Mouse (Mus musculus) urinary bladder, postnatal 36 days (tissue): Measurements from ENCODE around the gene Stard9.

ENCODE experiments used
- DNase-seq, 2 experiments: peaks; one replicate each; pipeline ENCODE4 v3.0.0; 2022; ENCODE audit warnings: low spot score in 2 of 2, mixed read lengths in 1 of 2

The Stard9 gene

DNA sequence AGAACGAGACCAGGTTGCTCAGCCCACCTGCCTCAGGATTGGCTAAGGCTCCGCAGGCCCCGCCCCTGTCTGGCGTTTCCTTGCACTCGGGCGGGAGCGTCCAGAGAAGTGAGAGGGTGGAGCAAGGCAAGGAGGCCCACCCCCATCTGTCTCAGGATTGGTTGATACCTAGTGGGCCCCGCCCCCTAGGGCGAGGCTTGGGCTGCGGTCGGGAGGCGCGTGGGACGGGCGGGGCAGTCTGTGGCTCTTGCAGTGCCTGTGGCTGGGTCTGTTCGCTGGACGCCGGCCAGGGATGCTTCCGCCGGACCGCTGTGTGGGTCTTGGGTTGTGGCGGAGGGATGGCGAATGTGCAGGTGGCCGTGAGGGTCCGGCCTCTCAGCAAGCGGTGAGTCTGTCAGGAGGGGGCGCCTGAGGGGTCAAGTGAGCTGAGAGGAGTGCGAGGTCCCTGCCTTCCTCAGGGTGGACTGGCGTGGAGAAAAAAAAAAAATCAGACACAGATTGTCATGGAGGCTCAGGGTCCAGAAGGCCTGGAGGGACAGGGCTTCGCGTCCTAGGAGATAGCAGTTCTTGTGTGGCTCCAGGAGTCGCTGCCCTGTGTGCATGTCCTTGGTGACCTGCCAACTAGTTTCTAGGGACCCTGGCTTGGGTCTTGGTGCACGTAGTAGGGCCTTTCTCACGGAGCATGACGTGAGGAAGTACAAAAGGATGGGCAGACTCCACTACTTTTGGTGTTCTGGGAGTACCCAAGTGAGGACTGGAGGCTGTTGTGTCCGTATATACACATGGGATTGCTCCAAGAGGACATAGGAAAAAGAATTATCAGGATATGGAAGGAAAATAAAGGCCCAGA lies at the start of gene Stard9:
TSS of gene Stard9 (plus strand) at position 236 of the 850 bp plus-strand sequence.
- DNase-seq, result peak; percentile 96 to 98

DNA sequence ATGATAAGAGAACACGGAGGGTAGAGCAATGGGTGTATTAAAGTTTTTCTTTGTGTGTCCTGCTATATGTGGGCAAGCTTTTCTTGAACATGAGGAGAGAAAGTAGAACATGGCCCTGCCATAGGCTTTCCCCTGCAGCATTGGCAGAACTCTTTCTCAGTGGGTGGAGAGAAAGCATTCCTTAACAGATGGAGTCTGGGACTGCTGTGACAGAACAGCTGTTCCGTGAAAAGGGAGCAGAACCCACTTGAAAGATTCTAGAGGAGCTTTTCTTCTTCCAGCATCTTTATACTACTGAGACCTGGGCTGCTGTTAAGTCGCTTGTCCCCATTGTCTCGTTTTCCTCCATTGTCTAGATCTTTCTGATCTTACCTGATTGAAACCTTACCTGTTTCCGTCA lies 39.2 kb upstream of the Stard9 start:
- DNase-seq, result no peak

DNA sequence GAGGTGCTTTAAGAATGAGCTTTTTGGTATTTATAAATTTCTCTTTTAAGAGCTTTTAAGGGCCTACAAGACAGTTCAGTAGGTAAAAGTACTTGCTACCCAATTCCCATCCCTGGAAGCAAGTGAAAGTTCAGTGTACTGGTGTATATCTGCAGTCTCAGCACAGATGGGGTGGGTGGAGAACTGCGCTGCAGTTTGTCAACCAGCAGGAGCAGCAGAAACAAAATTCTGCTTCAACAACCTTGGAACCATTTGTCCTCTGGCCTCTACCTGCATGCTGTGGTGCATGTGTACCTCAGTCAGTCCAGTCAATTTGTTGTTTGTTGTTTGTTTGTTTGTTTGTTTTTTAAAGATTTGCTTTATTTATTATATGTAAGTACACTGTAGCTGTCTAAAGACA lies 36.7 kb upstream of the Stard9 start:
- DNase-seq, result no peak

DNA sequence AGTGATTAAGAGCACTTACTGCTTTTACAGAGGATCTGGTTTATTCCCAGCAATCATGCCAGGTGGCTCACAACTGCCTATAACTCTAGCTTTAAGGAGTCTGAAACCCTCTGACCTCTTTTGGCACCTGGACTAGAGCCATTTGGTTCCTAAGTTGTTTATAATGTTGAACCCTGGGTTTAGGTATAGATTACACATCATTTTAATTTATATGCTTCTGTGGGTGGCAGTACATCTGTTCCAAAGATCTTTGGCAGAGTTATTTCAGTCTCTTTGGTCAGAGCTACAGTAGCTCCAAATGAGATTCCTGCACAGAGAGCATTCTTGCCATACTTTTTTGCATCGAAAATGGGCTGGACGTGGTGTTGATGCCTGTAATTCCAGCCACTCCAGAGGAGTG lies 31.2 kb upstream of the Stard9 start:
- DNase-seq, result no peak

DNA sequence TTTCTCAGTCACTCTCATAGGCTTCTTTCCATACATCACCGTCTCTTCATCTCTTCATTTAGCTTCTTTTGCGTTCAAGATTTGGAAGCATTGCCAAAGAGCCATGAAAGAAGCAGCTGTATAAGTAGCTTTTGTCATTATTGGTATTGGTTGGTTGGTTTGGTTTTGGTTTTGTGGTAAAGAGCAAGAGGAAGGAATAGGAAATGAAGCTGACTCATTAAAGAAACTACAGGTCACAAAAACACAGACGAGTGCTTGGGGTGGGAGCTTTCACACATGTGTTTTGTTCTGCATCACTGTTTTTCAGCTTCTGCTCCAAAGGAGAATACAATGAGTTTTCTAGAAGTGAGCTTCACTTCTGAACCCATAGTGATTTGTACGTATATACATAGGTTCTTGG lies 29.4 kb upstream of the Stard9 start:
- no peak for DNase-seq

DNA sequence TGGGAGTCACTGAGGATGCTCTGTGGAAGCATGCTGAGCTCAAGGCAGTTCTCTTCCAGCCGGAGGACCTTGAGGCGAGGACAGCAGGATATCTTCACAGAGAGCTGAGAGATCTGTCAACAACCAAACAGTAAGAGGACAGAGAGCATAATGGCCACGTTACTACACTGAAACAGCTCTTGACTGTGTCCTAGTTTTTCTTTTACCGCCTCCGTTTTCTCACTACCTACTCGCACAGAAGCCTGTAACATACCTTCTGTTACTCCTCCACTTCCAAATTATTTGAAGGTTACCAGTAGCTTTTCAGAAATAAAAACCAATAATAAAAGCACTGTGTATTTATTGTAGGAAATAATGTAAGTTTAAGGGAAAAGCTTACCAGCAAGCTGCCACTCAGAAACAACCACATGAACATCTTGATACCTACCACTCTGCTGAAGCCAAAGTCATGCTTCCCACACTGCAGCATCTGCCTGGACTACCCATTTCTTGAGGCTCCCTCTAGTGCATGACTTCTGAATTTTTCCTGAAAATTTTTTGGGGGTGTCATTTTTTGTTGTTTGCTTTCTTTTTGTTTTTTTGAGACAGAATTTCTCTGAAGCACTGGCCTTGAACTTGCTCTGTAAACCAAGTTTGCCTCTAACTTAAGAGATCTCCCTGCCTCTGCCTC lies 22.8 kb upstream of the Stard9 start:
- DNase-seq, result no peak

DNA sequence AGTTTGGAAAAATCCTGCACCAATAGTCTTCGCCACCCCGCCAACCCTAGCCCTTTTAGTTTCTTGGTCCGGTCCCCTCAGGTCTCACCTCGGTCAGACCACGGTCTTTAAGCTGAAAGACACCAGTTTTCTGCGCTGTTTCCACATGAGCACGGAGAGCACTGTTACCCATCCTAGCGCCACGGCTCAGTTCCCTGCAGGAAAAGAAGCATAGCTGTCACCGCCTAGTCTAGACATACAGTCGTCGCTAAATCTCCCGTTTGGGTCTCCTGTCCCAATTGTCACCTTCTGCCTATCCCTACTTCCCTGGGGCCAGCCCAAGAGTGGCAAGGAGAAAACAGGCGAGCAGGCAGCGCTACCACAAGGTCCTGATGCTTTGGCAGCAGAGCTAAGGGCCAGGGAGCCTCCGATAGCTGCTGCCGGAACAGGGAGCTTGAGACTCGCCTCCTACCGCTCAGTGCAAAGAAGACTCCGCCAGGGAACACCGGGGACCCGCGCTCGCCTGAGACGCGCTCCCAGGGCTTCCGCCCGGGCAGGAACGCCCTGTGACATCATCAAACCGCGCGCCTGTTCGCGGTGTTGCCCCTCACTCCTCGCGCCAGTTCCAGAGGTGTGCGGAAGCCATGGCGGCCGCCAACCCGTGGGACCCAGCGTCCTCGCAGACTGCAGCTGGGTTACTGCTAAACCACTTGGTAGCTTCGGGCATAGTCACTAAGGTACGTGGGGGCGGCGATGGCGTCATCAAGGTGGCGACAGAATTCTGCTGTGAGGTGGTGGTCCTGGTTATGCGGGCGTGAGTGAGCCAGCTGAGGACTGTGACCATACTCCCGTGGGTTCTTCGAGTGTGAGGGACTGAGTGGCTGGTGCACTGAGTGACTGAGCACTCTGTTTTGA lies 19.8 kb upstream of the Stard9 start, which contains the start of the genes Haus2 and Lrrc57:
TSS of gene Haus2 (plus strand) at position 554 of the 894 bp plus-strand sequence.
TSS of gene Lrrc57 (minus strand) at position 691 of the 894 bp plus-strand sequence.
- DNase-seq, result peak; percentile 86 to 88

DNA sequence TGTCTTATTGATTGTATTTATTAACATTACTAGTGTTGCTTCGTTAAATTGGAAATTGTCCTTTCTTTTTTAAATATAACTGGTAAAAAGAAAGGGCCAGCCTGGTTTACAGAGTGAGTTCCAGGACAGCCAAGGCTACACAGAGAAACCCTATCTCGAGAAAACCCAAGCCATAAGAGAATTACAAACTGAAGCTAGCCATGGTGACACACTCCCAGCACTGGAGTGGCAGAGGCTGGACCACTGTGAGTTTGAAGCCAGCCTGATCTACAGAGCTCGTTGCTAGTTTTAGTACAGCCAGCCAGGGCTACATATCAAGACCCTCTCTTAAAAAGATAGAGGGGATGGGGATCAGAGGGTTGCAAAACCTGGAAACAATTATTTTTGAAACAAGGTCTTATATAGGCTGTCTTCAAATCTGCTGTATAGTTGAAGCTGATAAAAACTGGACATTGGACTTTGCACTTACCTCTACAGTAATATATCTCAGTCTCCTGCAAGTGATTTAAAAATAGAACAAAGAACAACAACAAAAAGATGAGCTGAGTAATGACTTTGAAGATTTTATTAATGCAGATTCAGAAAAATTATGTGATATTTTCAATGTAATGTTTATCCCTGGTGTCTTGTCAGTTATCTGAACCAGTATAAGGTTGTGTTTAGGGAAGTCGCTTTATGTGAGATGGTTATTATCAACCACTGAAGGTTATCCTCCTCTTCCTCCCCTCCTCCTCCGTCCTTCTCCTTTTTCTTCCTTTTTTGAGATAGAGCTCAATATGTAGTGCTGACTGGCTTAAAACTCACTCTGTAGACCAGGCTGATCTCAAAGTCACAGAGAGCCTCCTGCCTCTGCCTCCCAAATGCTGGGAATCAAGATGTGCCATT lies 12.4 kb upstream of the Stard9 start:
- DNase-seq, result no peak

DNA sequence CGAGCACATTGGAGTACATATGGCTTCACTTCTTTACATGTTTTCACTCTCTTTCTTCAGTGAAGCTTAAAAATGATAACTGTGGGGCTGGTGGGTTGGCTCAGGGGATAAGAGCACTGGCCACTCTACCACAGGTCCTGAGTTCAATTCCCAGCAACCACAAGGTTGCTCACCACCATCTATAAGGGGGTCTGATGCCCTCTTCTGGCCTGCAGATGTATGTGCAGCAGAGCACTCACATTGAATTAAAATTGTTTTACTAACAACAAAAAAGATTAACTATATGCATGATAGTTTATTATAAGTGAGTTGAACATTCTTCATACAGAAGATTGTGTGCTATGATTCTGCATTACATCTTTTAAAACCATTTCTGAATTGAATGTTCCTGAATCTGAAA lies 9.4 kb upstream of the Stard9 start:
- DNase-seq, result no peak

DNA sequence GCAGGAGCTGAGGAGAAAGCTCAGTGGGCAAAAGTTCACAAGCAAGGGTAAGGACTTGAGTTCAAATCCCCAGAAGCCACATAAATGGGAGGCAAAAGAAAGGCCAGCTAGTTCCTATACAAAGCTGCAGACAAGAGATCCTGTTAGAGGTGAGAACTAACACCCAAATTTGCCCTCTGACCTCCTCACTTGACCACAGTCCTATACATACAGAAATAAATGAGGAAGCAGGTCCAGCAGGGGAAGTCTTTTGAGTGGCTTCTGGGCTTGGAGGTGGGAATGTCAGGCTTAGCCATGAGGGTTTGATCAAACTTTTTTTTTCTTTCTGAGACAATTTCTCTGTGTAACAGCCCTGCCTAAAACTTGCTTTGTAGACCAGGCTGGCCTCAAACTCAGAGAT lies 6.0 kb upstream of the Stard9 start:
- DNase-seq, result no peak

DNA sequence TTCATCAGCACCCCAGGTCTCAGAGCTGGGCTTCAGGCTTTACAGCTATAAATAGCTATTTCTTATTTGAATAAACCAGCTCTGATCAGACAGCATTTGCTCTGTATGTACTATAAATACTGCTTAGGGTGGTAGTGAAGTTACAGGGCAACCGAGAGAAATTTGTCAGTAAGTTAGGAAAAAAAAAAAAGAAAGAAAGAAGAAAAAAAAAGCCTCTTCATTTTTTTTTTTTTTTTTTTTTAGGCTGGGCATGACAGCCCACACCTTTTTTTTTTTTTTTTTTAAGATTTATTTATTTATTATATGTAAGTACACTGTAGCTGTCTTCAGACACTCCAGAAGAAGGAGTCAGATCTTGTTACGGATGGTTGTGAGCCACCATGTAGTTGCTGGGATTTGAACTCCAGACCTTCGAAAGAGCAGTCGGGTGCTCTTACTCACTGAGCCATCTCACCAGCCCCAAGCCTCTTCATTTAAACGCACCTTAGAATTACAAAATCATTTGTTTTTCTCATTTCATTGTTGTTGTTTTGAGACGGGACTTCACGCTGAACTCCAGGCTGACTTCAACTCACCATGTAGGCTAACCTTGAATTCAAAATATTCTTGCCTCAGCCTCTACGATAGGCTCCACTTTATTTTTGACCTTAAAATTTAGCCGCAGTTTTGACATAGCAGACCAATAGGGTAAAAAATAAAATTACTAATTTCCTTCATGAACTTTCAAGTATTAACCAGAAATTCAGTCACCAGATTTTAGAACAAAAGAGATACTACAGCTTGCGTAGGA lies 650 bp upstream of the Stard9 start:
- no peak for DNase-seq

DNA sequence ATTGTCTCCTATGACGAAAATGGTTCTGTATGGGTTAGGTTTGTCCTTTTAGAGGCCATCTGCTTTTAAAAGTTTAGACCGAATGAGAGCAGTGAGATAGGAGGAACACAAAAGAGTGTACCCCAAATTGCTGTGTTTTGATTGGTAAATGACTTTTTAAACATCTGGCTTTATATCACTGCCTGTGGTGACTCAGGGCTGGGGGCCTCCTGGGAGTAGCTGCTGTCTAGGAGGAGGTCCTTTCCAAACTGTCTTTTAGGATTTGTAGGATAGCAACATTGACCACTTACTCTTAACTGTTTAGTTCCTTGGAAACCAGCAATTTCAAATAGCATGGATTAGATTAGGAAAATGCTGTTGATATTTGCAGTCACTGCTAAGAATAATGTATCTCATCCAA lies 1.3 kb downstream of the Stard9 start:
- no peak for DNase-seq

DNA sequence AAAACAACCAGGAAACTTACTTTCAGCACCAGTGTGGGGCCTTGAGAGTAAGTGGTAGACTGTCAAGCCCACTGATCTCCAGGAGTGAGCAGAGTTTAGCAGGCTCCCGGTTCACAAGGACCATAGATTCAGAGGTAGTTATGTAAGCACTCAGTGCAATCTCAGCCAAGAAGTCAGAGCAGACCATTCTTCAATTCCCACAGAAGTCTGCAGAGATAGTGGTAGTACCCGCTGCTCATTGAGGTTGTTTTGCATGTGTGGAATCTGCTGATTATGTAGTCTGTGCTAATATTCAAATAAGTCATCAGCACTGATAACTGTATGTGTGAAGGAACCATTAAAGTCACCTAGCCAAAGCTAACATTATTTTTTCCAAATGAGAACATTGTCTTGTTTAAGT lies 1.7 kb downstream of the Stard9 start:
- no peak for DNase-seq

DNA sequence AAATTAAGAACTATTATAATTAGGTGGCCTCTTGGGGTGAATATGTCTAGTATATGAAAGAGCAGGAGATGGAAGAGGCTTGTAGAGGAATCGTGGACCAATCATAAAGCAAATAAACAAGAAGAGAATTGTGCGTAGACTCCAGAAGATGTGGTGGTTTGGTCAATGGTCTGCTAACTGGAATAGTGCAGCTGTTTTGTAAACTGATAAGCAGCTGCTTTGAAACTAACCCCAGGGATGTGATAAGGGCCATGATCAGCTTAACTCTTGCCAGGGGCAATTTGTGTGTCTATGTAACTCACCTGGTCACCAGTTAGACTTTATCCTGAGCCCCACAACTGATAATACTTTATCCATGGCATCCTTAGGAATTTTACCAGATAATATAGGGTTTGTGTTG lies 2.6 kb downstream of the Stard9 start:
- no peak for DNase-seq

DNA sequence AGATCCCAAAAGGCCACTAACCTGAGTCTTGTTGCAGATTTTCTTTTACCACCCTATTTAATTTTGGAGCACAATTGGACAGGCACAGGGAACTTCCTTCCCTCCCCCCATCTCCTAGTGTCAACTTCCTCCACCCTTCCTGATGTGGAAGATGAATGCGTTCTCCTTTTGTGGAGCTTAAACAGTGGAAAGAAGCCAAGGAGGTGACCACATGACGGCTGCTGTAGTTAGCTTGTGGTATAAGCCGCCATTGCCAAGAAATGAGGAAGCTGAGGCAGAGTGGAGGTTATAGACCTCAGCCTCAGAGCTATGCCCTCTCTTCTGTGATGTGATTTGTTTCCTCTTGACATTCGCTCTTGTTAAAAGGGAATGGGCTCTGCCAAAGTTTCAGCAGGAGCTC lies 3.0 kb downstream of the Stard9 start:
- DNase-seq, result peak in 1 of 2 experiments; percentile 7

DNA sequence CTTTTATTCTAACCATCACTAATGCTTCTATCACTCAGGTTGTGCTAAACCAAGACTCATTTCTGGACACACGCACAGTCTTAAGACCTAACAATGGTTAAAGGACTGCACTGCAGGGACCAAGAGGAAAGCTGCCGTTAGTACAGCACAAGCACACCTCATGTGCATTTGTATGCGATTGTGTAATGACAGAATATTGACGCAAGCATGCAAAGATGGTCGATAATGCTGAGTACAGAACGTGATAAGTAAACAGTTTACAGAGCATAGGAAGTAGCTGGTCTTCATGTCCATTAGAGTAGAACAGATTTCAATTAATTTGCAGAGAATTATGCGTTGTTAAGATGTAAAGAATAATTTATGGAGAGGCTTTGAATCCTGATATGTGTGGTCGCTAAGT lies 11.9 kb downstream of the Stard9 start:
- no peak for DNase-seq

DNA sequence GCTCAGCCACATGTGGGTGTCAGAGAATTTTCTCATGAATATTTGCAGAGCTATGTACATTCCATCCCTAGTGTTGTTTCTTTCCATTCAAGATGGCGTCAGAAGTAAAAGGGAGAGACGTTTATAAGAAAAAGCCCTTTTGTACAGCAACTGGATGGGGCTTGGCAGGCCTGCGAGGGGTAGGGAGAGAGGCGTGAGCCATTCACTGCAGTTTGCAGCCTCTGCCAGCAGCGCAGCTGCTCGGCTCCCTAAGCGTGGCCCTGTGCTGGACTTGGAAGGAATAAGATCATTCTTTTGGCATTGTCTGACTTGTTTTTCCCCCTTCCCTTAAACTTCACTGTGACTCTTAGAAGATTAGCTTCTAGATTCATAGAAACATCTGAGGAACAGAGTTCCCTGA lies 14.9 kb downstream of the Stard9 start:
- DNase-seq, result peak in 1 of 2 experiments; percentile 55

DNA sequence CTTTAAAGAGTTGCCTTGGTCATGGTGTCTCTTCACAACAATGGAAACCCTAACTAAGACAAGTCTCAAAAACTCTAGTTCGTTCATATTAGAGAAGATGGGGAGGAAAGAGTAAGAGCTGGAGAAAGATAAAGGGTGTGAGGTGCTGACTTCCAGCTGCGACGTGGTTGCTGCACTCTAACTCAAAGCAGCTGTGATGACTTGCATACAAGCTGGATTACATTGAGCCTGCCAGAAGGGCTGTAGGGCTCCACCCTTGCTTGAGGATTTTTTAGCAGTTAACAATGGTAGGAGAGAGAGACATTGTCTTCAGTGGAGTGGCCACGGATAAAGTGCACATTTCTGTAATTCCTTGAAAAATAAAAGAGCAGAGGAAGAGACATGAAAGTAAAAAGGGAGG lies 17.9 kb downstream of the Stard9 start:
- peak in 1 of 2 experiments; percentile 24 for DNase-seq

DNA sequence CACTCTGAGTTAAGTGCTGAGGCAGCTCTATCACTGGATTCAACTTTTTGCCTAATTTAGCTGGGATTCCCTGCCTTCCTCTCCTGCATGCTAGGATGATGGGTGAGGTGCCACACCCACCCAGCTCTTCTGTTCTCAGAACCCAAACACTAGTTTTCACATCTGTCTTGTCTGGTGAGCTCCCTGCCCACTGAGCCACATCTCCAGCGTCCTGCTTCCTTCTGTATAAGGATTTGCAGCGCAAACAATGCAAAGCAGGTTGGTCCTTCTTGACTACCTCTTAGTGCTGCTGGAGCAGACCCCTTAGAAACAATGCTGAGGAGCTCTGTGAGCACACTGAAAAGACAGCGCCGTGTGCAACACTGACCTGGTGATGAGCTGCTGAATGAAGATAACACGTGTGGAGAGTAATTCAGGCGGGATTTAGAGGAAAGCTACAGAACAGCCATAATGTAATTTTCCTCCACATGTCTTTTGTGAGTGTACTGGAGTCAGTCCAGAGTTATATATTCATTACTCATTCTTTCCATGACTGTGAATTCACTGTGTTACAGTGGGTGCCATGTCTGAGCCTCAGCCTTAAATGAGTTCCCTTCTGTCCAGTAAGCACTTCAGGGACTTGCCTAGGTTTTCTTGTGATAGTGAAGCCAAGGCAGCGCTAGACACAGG lies 23.5 kb downstream of the Stard9 start:
- no peak for DNase-seq

DNA sequence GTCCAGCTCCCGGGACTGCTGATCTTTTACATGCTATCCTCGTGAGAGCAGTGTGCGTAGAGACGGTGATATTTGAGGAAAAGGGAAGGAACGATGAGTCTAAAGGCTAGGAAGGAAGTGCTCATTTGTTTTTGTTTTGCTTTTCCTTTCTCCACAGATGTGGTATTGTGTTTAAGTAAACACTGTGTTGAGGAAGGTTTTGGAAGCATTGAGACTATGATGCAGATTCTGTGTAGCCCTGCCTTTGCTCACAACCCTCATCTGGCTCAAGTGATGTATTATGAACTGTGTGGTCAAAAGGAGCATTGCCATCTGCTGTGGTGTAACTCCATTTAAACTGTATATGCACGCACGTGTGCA lies 24.0 kb downstream of the Stard9 start:
- no peak for DNase-seq
